Mouse (Mus musculus) lung, postnatal 10 days (tissue): ENCODE data around the gene Vmn1r235.
"Not testable (repeated sequence)": the region's sequence is repeated elsewhere in the genome, so short reads cannot be mapped to it uniquely, and the experiment has no call there.

Experiments used
- DNase-seq: peaks from one replicate; pipeline ENCODE4 v3.0.0; 2021

The Vmn1r235 gene

DNA sequence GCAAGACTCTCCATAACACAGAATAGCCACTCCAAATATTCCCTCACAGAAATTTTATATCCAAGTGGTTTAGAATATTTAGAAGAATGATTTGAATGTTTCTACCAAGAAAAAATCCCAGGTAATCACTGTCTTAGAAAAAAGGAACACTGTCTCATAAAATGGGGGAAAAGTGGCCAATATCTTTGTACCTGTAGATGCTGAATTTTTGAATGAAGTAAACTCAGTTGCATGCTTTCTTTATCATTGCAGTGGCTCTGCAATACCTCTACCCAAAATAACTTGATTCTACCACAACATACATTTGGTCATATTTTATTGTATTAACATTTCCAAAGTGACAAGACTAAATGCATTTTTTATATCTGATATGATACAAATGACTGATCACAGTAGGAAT, at the start of gene Vmn1r235:
Gene Vmn1r235, plus strand, starts transcription at position 301 of the 400 bp plus-strand sequence.
- DNase-seq, result no peak

DNA sequence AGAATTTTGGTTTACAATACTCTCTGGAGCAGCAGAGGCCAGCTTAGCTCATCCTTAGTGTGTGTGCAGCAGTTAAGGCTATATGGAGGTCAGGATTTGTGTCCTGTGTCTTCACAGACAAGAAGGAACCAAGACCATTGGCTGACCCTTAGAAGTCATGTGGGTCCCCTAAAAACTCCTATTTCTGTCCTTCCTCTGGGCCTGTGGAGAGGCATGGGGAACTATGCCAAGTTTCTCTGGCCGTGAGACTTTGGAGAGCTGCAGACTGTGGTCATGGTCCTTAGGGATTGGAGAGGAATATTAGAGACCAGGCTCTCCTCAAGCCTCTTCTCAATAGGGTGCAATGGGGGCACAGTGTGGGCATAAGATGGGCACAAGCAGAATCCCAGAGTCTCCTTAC, 45.1 kb upstream of the Vmn1r235 start:
- DNase-seq, result not testable (repeated sequence)

DNA sequence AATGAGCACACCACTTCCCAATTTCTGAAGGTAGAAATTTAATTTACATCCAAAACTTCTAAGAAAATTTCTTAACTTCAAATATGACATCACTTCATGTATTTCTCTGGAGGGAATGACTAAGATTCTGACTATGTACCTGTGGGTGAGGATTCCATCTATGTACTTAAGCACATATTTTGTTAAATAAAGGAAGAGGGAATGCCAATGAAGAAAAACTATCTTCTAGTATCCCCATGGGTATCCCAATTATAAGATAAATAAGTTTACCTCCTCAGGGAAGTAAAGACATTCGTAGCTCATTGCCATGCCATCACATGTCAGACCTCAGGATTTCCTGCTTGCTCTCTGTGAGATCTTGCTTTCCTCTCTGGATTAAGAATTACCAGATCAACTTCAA, 30.4 kb upstream of the Vmn1r235 start, which contains the start of gene Vmn1r234:
Gene Vmn1r234, plus strand, starts transcription at position 301 of the 400 bp plus-strand sequence.
- no peak for DNase-seq

DNA sequence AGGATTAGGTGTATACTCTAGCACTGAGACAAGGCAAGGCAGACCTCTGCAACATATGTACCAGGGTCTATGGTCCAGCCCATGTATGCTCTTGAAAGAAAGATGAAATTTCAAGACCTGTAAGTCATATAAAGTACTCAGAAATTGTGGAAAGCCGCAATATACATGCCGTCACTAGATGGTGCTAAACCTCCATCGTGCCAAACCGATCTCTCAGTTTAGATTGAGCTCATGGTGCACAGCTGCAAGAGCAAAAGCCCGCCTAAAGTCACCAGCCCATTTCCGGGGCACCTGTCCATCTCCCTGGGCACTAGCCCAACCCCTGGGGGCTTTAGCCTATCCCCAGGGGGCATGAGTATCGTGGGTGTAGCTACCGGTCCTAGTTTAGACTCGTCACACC, 24.6 kb upstream of the Vmn1r235 start:
- DNase-seq, result peak; percentile 52

DNA sequence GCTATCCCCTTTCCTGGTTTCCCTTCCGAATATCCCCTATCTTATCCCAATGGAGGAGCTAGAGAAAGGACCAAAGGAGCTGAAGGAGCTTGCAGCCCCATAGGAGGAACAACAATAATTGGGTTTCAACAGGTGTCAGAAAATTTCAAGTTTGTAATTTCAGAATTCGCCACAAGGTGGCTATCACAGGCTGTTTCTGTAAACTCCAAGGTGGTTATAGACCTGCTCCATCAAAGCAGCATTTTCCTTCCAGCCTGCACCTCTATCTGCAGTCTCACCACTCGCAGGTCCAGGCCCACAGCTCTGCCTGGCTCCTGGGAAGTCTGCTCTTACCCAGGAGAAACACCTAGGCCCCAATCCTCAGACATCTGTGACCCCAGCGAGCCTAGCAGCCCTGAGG, 15.9 kb downstream of the Vmn1r235 start:
- DNase-seq, result peak; percentile 63

DNA sequence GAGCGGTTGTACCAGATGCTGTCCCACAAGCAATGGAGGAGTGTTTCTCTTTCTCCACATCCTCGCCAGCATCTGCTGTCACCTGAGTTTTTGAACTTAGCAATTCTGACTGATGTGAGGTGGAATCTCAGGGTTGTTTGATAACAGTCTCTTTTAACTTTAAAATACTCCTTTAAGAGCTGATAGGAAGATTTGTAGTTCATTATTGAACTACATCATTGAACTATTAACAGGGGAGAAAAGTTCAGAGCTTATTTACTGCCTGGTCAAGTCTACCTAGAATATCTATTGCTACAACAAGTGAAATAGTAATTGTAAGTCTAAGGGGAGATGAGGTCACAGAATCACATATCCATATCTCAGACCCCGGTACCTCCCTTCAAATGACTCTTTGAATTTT, 26.4 kb downstream of the Vmn1r235 start, which contains the start of gene Vmn1r236:
Gene Vmn1r236, plus strand, starts transcription at position 301 of the 400 bp plus-strand sequence.
- DNase-seq, result no peak

DNA sequence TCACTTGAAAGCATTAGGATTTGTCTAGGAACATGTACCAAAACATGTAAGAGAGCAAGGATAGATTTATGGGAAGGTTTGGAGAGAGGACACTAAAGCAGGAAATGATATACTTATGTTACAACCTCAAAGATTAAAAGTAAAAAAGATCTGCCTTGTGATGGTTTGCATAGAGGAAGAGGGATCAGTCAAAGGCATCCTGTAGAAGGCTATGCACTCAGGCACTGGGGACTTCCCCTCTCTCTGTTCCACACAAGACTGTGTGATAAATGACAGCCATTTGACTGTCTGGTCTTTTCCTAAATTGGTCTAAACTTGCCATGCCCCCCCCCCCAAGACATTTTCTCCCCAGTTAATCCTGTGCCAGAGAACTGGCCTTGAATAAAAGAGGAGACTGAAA, 28.2 kb downstream of the Vmn1r235 start:
- no peak for DNase-seq

DNA sequence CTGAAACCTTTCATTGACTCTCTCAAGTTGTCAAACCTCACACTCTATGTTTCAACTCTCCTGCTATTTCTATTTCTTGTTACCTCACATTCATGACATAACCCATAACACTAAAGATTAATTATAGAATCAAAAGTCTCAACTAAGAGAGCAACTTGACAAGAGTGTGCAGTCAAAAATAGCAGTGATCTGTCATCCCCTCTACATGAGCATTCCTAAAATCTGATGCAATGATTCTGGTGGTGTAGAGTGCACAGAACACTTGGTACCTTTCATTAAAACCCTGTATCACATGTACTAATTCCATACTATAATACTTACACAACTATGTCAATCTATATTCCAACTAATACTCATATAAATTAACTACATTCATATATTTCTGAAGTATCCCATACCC, 33.5 kb downstream of the Vmn1r235 start:
- no peak for DNase-seq

DNA sequence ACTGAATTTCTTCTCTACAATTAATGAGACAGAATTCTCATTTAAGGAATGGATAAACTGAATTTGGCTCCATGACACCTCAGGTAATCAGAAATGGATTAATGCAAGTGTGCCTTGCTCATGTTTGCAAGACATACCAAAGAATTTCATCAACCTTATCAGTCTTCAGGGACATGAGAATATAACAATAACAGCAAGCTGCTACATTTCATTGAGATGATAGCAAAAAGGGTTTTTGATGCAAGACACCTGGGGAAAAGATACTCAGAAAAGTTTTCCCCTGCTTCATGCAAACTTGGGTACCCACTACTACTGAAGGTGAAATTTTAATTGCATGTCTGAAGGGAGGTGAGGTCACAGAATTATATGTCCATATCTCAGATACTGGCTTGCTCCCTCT, 55.4 kb downstream of the Vmn1r235 start, which contains the start of gene Vmn1r237:
Gene Vmn1r237, plus strand, starts transcription at position 301 of the 400 bp plus-strand sequence.
- DNase-seq, result no peak
